Mouse (Mus musculus): ENCODE measurements around the gene Colgalt2. TPM values are rescaled to one million over a fixed set of nuclear protein-coding genes. Genes with fewer than 3 reads are reported as not detected.
"Not testable (repeated sequence)": the region's sequence is repeated elsewhere in the genome, so short reads cannot be mapped to it uniquely, and the experiment has no call there.

The Colgalt2 gene
- polyA plus RNA-seq, 1 experiment: 0.32 TPM

DNA sequence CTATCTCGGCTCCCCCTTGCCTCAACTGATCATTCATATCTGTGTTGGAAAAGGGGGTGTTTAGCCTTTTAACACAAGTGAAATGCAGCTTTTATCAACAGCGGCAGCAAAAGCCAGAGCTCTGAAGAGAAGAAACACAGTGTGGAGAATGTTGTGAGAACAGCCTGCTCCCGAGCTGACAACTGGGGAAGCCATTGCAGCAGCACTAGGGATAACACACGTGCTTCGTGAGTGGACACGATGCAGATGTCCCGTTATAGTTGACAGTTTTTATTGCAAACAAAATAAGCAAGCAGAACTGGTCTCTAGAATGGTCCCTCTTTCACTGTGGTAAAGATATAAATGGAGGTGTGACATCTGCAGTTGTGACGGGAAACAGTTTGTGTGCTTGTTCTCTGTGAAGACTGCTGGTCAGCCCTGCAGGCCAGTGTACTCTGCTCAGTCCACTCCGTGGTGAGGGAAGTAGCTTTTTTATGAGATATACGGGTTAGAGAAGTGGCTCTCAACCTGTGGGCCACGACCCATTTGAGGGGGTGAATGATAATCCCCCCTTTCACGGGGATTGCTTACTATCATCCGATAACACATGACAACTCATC, 16.8 kb downstream of the Colgalt2 start:
- no peak for TF ChIP-seq CTCF (IDR thresholded peaks at IDR 0.05; ENCODE audit: extremely low read depth, insufficient read depth, insufficient read length, insufficient replicate concordance)
- no peaks in the 10 kb centered on the region for H3K27me3 ChIP-seq (ENCODE audit: control insufficient read depth, insufficient read depth, low read length)
- H3K4me3 ChIP-seq (ENCODE audit: extremely low read depth, insufficient read depth, insufficient read length): no peak overlapping the region
- no peaks in the 10 kb centered on the region for H3K4me1 ChIP-seq (ENCODE audit: control insufficient read depth, insufficient read depth, insufficient read length)
- H3K27ac ChIP-seq (ENCODE audit: insufficient read depth, low read length): no peak overlapping the region
- no peak for DNase-seq (ENCODE audit: low read depth in 1 of 2, low spot score in 2 of 2)
- 85% methylated on average over 13 of the region's 13 CpGs for WGBS
- no peaks in the 10 kb centered on the region for H3K36me3 ChIP-seq (ENCODE audit: control insufficient read depth, insufficient read depth, low read length)

DNA sequence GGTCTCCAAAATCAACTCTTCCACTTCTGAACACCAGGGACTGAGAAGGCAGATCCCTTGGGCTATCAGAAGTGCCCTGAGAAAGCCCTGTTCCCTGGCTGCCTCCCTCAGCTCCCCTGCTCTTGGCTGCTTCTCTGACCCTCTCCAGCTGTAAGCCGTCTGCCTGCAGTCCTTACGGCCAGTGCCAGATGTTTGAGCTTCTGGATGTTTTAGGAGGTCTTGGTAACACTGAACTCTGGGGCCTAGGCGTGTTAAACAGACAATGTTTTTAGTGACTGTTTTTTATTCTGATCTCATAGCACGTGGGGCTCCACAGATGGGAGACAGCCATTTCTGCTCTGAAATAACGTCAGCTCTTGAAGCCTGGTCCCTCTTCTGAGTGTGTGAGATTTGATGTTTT, 18.0 kb downstream of the Colgalt2 start:
- 82% methylated on average over 5 of the region's 5 CpGs for WGBS
- H3K27ac ChIP-seq (ENCODE audit: insufficient read depth, low read length): no peak overlapping the region
- H3K36me3 ChIP-seq (ENCODE audit: control insufficient read depth, insufficient read depth, low read length): no peaks in the 10 kb centered on the region
- H3K27me3 ChIP-seq (ENCODE audit: control insufficient read depth, insufficient read depth, low read length): no peaks in the 10 kb centered on the region
- H3K4me3 ChIP-seq (ENCODE audit: extremely low read depth, insufficient read depth, insufficient read length): no peak overlapping the region
- TF ChIP-seq CTCF (IDR thresholded peaks at IDR 0.05; ENCODE audit: extremely low read depth, insufficient read depth, insufficient read length, insufficient replicate concordance) (no peak), POLR2A (IDR thresholded peaks at IDR 0.05; ENCODE audit: low read depth, low read length) (no peak)
- DNase-seq (ENCODE audit: low read depth in 1 of 2, low spot score in 2 of 2): no peak
- no peaks in the 10 kb centered on the region for H3K4me1 ChIP-seq (ENCODE audit: control insufficient read depth, insufficient read depth, insufficient read length)

DNA sequence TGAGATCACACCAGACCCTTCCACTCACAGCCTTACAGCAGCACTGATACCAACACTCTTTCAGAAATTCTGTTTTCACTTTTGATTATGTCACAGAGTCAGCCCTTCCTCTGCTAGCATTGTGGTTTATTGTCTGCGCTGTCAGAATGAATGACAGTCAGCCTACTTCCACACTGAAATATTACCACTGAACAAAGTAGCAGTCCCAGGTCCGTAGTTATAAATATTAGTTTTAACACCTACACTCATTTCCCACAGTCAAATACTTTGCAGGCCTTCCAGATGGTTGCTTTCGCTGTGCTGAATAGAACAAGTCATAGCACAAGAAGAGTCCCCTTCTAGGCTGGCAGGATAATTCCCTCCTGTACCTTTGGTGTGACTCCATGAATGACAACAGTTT, 22.7 kb downstream of the Colgalt2 start:
- DNase-seq (ENCODE audit: low read depth in 1 of 2, low spot score in 2 of 2): no peak
- no peak for TF ChIP-seq CTCF (IDR thresholded peaks at IDR 0.05; ENCODE audit: extremely low read depth, insufficient read depth, insufficient read length, insufficient replicate concordance)
- 29% methylated on average over 3 of the region's 3 CpGs for WGBS
- Histone ChIP-seq H3K36me3 (ENCODE audit: control insufficient read depth, insufficient read depth, low read length) (no peaks in the 10 kb centered on the region), H3K27ac (ENCODE audit: insufficient read depth, low read length) (no peak overlapping the region), H3K4me1 (ENCODE audit: control insufficient read depth, insufficient read depth, insufficient read length) (no peaks in the 10 kb centered on the region), H3K27me3 (ENCODE audit: control insufficient read depth, insufficient read depth, low read length) (no peaks in the 10 kb centered on the region), H3K4me3 (ENCODE audit: extremely low read depth, insufficient read depth, insufficient read length) (no peak overlapping the region)

DNA sequence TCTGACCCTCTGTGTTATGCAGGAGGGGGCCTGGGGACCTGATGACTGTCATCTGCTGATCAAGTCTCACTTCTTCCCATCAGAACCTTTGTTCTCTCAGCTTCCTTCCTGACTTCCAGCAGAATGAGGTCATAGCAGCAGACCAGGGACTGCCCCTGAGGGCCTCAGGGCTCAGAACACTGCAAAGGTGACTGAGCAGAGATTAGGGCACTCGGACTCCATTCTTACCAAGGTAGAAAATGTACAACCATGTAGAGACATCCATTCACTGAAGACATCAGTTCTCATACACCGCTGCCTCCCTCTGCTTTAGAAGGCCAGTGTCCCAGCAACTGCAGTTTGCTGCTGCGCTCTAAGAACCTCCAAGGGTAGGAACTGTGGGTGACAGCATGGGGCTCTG, 23.4 kb downstream of the Colgalt2 start:
- DNase-seq (ENCODE audit: low read depth in 1 of 2, low spot score in 2 of 2): no peak
- WGBS: 89% methylated on average over 3 of the region's 3 CpGs
- H3K27ac ChIP-seq (ENCODE audit: insufficient read depth, low read length): no peak overlapping the region
- H3K4me3 ChIP-seq (ENCODE audit: extremely low read depth, insufficient read depth, insufficient read length): no peak overlapping the region
- no peaks in the 10 kb centered on the region for H3K4me1 ChIP-seq (ENCODE audit: control insufficient read depth, insufficient read depth, insufficient read length)
- no peaks in the 10 kb centered on the region for H3K27me3 ChIP-seq (ENCODE audit: control insufficient read depth, insufficient read depth, low read length)
- TF ChIP-seq CTCF (IDR thresholded peaks at IDR 0.05; ENCODE audit: extremely low read depth, insufficient read depth, insufficient read length, insufficient replicate concordance) (no peak), POLR2A (IDR thresholded peaks at IDR 0.05; ENCODE audit: low read depth, low read length) (no peak)
- H3K36me3 ChIP-seq (ENCODE audit: control insufficient read depth, insufficient read depth, low read length): no peaks in the 10 kb centered on the region

DNA sequence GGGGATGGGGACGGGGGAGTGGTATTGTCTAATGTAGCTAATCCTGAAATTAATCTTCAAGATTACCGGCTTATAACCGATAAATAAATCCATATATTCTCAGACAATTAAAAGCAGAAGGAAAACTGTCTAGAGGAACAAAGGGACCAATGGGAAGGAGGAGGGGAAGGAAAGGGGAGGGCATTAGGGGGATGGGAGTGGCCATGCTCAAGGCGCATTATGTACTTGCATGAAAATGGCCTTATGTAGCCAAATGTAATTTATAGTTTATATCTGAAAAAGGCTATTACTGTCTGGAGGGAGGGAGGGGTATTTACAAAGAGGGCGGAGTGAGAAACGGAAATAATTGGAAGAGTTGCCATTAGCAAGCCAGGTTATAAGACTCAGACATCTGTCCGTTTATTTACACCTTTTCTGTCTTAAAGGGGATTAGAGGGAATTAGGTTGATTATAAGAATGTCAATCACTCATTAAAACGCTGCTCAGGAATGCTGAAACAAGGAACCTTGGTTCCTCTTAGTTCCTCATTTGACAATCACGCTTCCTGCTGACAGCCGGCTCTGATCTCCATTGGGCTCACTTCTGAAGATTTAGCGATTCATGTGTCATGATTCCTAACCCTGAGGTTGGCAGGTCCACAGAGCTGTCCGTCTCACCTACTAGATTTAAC, 28.4 kb downstream of the Colgalt2 start:
- Histone ChIP-seq H3K27me3 (ENCODE audit: control insufficient read depth, insufficient read depth, low read length) (0 out of 2 replicates have a peak, but pooled peaks cover 1% of the 10 kb centered on the region), H3K4me3 (ENCODE audit: extremely low read depth, insufficient read depth, insufficient read length) (no peak overlapping the region), H3K27ac (ENCODE audit: insufficient read depth, low read length) (no peak overlapping the region), H3K36me3 (ENCODE audit: control insufficient read depth, insufficient read depth, low read length) (no peaks in the 10 kb centered on the region), H3K4me1 (ENCODE audit: control insufficient read depth, insufficient read depth, insufficient read length) (no peaks in the 10 kb centered on the region)
- DNase-seq (ENCODE audit: low read depth in 1 of 2, low spot score in 2 of 2): no peak
- WGBS: 38% methylated on average over 12 of the region's 12 CpGs
- TF ChIP-seq CTCF (IDR thresholded peaks at IDR 0.05; ENCODE audit: extremely low read depth, insufficient read depth, insufficient read length, insufficient replicate concordance) (no peak), POLR2A (IDR thresholded peaks at IDR 0.05; ENCODE audit: low read depth, low read length) (no peak)

DNA sequence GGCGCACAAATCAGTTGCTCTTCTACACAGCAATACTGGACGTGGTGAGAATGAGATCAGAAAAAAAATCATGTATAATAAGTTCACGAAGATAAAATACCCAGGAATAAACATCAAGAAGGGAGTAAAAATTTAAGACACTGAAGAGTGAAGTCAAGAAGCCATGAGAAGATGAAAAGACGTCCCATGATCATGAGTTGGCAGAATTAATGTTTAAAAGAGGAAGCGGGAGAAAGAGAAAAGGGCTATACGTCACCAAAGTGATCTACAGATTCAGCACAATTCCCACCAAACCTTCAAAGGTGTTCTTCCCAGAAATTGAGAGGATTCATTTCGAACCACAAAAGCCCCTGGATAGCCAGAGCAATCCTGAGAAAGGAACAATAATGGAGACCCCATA, 30.2 kb downstream of the Colgalt2 start:
- TF ChIP-seq CTCF (IDR thresholded peaks at IDR 0.05; ENCODE audit: extremely low read depth, insufficient read depth, insufficient read length, insufficient replicate concordance) (no peak), POLR2A (IDR thresholded peaks at IDR 0.05; ENCODE audit: low read depth, low read length) (no peak)
- DNase-seq (ENCODE audit: low read depth in 1 of 2, low spot score in 2 of 2): no peak
- no peak overlapping the region for H3K27ac ChIP-seq (ENCODE audit: insufficient read depth, low read length)
- WGBS: 71% methylated on average over 7 of the region's 7 CpGs
- H3K4me3 ChIP-seq (ENCODE audit: extremely low read depth, insufficient read depth, insufficient read length): no peak overlapping the region
- H3K4me1 ChIP-seq (ENCODE audit: control insufficient read depth, insufficient read depth, insufficient read length): no peaks in the 10 kb centered on the region
- H3K36me3 ChIP-seq (ENCODE audit: control insufficient read depth, insufficient read depth, low read length): no peaks in the 10 kb centered on the region
- 0 out of 2 replicates have a peak, but pooled peaks cover 1% of the 10 kb centered on the region for H3K27me3 ChIP-seq (ENCODE audit: control insufficient read depth, insufficient read depth, low read length)

DNA sequence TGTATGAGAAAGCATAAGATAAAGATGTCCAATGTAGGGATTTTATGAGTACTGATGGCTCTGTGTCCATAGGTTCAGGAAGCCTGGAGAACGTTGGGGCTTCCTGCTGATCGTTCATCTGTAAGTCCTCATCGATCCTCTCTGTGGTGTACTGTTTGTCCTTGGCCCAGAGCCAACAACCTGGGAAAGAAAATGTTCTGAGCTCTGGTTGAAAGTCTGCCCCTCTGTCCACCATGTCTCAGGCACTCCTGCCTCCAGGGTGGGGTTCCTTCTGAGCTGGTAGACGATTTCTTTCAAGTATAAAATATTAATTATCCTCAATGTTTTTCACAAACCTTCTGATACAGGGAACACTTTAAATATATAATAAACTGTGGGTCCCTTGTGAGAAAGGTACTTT, 34.5 kb downstream of the Colgalt2 start:
- TF ChIP-seq CTCF (IDR thresholded peaks at IDR 0.05; ENCODE audit: extremely low read depth, insufficient read depth, insufficient read length, insufficient replicate concordance) (no peak), POLR2A (IDR thresholded peaks at IDR 0.05; ENCODE audit: low read depth, low read length) (no peak)

DNA sequence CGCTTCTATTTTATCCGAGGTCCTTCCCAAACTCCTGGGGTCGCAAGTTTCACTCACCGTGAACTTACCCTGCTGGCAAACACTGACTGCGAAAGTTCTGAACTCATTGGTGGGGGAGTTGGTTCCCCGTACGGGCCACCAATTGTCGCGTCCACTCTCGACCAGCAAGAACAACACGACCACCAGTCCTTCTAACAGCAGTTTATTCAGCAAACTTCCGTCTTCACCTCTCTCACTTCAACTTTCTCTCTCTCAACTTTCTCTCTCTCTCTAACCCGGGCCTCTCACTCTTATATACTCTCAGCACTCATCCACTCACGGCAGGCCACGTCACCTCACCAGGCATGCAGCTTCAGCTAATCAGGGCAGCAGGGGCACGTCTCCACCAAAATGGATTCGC, 37.9 kb downstream of the Colgalt2 start:
- not testable (repeated sequence) for DNase-seq (ENCODE audit: low read depth in 1 of 2, low spot score in 2 of 2); H3K4me1 ChIP-seq (ENCODE audit: control insufficient read depth, insufficient read depth, insufficient read length); H3K27me3 ChIP-seq (ENCODE audit: control insufficient read depth, insufficient read depth, low read length); H3K27ac ChIP-seq (ENCODE audit: insufficient read depth, low read length); H3K36me3 ChIP-seq (ENCODE audit: control insufficient read depth, insufficient read depth, low read length)
- 88% methylated on average over 17 of the region's 17 CpGs for WGBS
- H3K4me3 ChIP-seq (ENCODE audit: extremely low read depth, insufficient read depth, insufficient read length): peak overlapping the region; percentile 18; the same call in 1 of the 2 replicates

More for the DNA sequence above, 34.5 kb downstream of the Colgalt2 start:
- Histone ChIP-seq H3K27me3 (ENCODE audit: control insufficient read depth, insufficient read depth, low read length) (no peaks in the 10 kb centered on the region), H3K4me3 (ENCODE audit: extremely low read depth, insufficient read depth, insufficient read length) (no peak overlapping the region), H3K36me3 (ENCODE audit: control insufficient read depth, insufficient read depth, low read length) (no peaks in the 10 kb centered on the region), H3K4me1 (ENCODE audit: control insufficient read depth, insufficient read depth, insufficient read length) (no peaks in the 10 kb centered on the region), H3K27ac (ENCODE audit: insufficient read depth, low read length) (no peak overlapping the region)
- DNase-seq (ENCODE audit: low read depth in 1 of 2, low spot score in 2 of 2): no peak
- WGBS: 76% methylated on average over 4 of the region's 4 CpGs

Measured in spleen, adult 2 months (tissue).